Mouse (Mus musculus): ENCODE results near the gene Atp5j.

- TF ChIP-seq CTCF (IDR thresholded peaks at IDR 0.05; ENCODE audit: low read depth, low read length) (no peak), EP300 (IDR thresholded peaks at IDR 0.05; ENCODE audit: insufficient read depth, low read depth, low read length) (no peak), POLR2A (IDR thresholded peaks at IDR 0.05; ENCODE audit: insufficient read depth, low read length) (no peak)
Measured at GRCm38 (mm10) chr16:84832736-84833135, 2.7 kb downstream of the Atp5j start.
